Mouse (Mus musculus): ENCODE data around the gene Masp2.
A peak's percentile ranks its signal among the peaks of the same experiment; 100 is the strongest.

The Masp2 gene

GRCm38 (mm10) chr4:148639455-148639854, 37.1 kb downstream of the Masp2 start:
- no peak for DNase-seq

- DNase-seq = no peak
Measured at GRCm38 (mm10) chr4:148641121-148641520, 38.8 kb downstream of the Masp2 start.

- no peak for DNase-seq
Measured at GRCm38 (mm10) chr4:148643291-148644156, 41.2 kb downstream of the Masp2 start, which contains the start of gene Gm572. Gene Gm572, plus strand, starts transcription at chr4:148643317.

DNA sequence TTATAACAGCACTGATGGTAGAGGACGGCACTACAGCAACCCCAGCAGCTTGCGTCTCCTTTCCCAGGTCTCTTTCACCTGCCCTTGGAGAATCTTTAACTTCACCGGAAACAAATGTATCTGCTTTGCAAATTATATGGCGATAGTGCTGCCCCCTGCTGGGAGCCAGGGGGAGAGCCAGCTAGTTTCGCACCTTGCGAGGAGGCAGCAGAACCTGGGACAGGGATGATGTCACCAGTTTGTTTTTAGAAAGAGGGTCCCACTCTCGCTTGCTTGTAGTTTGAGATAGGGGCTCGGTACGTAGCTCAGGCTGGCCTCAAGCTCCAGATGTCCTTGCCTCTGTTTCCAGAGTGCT, 41.8 kb downstream of the Masp2 start:
- DNase-seq = peak; percentile 59

GRCm38 (mm10) chr4:148644926-148645325, 42.6 kb downstream of the Masp2 start:
- DNase-seq = no peak

GRCm38 (mm10) chr4:148646616-148647015, 44.3 kb downstream of the Masp2 start:
- peak; percentile 40 for DNase-seq

DNA sequence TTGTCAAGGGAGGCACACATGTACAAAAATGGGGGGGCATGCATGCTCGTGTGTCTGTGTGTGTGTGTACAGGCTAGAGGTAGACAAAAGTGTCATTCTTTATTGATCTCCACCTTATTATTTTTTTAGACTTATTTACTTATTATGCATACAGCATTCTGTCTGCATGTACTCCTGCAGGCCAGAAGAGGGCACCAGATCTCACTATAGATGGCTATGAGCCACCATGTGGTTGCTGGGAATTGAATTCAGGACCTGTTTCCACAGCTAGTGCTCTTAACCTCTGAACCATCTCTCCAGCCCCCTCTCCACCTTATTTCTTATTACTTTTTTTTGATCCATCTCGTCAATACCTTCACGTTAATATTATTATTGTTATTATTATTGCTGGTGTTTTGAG, 47.0 kb downstream of the Masp2 start:
- no peak for DNase-seq

DNA sequence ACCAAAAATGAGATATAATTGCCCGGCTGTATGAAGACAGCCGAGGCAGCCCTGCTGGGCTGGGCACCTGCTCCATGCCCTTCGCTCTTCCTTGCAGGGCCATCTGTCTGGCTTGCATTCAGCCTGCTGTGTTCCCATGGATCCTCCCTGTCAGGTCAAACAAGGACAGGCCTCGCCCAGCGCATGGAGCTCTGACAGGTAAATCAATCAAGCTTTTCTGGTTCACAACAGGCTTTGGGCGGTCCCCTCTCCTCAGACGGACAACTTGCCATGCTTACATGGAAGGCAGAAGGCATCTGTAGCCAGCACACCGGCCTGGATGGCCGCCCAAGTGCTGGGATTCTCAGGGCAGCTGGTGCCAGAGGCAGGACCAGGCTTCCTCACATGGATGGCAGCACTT, 48.7 kb downstream of the Masp2 start:
- DNase-seq = no peak

DNA sequence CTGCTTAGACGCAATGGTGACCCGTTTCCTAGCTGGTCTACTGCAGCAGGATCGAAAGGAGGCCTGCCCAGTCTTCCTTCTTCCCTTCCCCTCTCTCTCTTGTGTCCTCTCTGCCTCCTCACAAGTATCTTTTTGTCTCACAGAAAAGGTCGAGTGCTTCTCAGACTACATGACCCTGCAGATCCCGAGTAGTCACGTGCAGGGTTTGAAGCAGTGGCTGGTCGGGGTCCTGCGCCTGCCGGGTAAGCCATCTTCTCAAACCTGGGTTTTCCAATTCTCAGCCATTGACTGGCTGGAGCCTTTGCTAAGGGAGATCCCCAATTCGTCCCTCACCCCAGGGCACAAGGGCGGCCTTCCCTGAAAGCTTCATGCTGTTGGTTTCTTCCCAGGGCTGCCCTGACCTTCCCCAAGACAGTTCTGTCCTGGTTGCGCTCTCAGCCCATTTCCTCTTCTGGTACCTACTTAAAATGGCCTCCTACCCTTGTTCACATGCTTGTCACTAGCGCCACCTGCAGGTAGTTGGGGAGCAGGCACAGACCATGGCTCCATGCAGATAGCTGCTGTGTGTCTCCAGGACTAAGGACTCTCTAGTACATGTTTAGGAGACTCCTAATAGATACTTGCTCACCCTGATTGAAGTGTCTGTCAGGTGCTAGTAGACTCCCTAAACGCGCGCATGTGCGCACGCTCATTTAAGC, 52.5 kb downstream of the Masp2 start:
- DNase-seq = no peak

DNA sequence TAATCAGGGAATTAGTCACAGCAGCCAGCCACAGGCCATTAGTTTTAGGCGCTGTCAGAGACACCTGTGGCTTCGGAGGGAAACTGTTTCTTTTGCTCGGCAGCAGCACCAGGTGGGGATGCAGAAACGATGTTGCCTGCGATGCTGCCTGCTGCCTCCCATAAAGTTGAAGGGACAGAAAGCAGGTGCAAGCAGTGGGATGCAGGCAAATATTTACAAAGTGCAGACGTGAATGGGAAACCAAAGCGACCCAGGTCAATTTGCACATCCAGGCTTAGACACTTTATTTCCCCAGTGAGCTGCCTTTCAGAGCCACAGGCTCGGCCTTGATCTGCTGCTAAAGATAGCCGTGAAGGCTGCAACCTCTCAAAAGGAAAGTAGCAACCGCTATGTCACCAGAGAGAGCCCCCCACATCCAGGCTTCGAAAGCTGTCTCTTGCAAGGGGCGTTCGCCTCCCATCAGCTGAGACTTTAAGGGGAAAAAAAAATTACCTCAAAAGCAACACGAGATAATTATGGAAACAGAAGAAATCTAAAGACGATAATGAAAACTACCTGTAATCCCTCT, 54.4 kb downstream of the Masp2 start:
- no peak for DNase-seq

GRCm38 (mm10) chr4:148657776-148658175, 55.4 kb downstream of the Masp2 start:
- DNase-seq = no peak

- no peak for DNase-seq
Measured at GRCm38 (mm10) chr4:148660174-148660573, 57.8 kb downstream of the Masp2 start.

DNA sequence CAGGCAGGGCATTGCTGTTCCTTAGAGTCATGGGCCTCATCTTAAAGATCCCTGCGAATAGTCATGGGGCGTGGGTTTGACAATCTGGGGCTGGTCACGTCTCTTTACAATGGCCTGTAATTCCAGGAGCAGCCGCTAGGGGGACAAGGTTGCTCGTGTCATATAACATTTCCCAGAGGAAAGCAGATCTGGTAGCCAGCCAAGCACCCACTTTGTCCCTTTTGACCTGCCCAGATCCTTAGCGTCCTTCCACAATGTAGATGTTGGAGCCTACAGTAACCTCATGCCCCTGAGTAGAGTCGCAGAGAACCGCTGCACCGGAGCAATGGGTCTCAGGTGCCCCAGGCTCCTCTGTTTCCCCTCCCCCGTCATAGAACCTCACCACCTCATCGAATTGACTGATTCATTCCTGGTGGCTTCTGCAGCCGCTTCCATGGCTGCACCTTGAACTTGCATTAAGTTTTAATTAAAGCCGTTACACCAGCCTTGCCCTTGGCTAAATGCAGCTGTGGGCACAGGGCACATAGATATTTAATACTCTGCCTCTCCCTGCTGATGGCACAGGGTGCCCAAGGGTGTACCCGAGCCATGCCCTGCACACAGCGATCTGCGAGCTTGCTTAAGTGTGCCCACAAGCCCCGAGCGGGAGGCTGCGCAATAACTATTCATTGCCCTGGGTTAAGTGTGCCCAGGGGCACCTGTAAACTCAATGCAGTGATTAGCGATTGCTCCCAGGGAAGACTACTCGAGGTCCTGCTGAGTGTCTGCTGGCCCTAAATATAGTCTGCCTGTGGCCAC, 60.0 kb downstream of the Masp2 start:
- no peak for DNase-seq

DNA sequence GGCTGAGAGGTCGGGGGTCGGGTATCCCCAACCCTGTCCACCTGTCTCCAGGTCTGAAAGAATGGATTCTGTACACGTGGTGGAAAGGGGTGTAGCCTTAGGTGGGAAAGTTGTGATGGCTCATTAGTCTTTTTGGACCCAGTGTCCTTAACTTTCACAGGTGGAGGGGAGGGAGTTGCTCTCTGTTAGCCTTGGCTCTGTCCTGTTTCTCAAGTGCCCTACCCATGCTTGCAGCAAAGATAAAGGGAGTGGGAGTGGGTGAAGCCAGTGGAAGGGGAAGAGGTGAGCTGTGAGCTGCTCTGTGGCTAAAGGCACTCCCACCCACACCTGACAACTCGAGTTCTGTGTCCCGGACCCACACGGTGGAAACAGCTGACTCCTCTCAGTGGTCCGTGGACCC, 61.0 kb downstream of the Masp2 start:
- no peak for DNase-seq

GRCm38 (mm10) chr4:148664021-148664420, 61.7 kb downstream of the Masp2 start:
- no peak for DNase-seq
